Mouse (Mus musculus): Measurements from ENCODE around the gene Cggbp1. TPM values are rescaled to one million over a fixed set of nuclear protein-coding genes. Genes with fewer than 3 reads are reported as not detected.

The Cggbp1 gene
- polyA plus RNA-seq, 1 experiment = 20.5 TPM

- no peak overlapping the region for H3ac ChIP-seq (ENCODE audit: control insufficient read depth, insufficient read length)
- TF ChIP-seq TCF12 (IDR thresholded peaks at IDR 0.05; ENCODE audit: insufficient read depth, poor library complexity, severe bottlenecking) (no peak), MYOG (IDR thresholded peaks at IDR 0.05; ENCODE audit: control insufficient read depth in 1 of 3, insufficient read depth in 1 of 3, insufficient read length in 2 of 3, low read depth in 2 of 3) (no peak), E2F4 (IDR thresholded peaks at IDR 0.05; ENCODE audit: insufficient read depth) (no peak), POLR2A (IDR thresholded peaks at IDR 0.05; ENCODE audit: insufficient read length, low read depth) (no peak), CEBPB (IDR thresholded peaks at IDR 0.05; ENCODE audit: insufficient read depth, poor library complexity, severe bottlenecking) (no peak), SRF (IDR thresholded peaks at IDR 0.05; ENCODE audit: control insufficient read depth, insufficient read length, low read depth) (no peak), MAX (IDR thresholded peaks at IDR 0.05; ENCODE audit: low read depth) (no peak), USF1 (IDR thresholded peaks at IDR 0.05; ENCODE audit: low read depth) (no peak), POLR2AphosphoS2 (IDR thresholded peaks at IDR 0.05; ENCODE audit: insufficient read length, low read depth) (no peak), REST (IDR thresholded peaks at IDR 0.05; ENCODE audit: insufficient read depth, insufficient read length) (no peak), MYOD1 (IDR thresholded peaks at IDR 0.05; ENCODE audit: control insufficient read depth in 1 of 3, insufficient read length in 2 of 3, low read depth in 2 of 3) (no peak), TCF3 (IDR thresholded peaks at IDR 0.05; ENCODE audit: insufficient read length, low read depth) (no peak)
- H3K4me3 ChIP-seq = no peak overlapping the region
- H3K4me2 ChIP-seq (ENCODE audit: low read depth) = no peak overlapping the region
- no peaks in the 10 kb centered on the region for H3K79me2 ChIP-seq (ENCODE audit: control insufficient read depth, insufficient read depth)
- no peaks in the 10 kb centered on the region for H3K27me3 ChIP-seq (ENCODE audit: control insufficient read depth, insufficient read depth, insufficient read length)
- no peaks in the 10 kb centered on the region for H3K36me3 ChIP-seq (ENCODE audit: control insufficient read depth, insufficient read depth)
These were observed 26.9 kb downstream of the Cggbp1 start for GRCm38 (mm10) chr16:64878611-64879132.

- TF ChIP-seq USF1 (IDR thresholded peaks at IDR 0.05; ENCODE audit: low read depth) (no peak), REST (IDR thresholded peaks at IDR 0.05; ENCODE audit: insufficient read depth, insufficient read length) (no peak), POLR2A (IDR thresholded peaks at IDR 0.05; ENCODE audit: insufficient read length, low read depth) (no peak), TCF3 (IDR thresholded peaks at IDR 0.05; ENCODE audit: insufficient read length, low read depth) (no peak), CEBPB (IDR thresholded peaks at IDR 0.05; ENCODE audit: insufficient read depth, poor library complexity, severe bottlenecking) (no peak), MYOD1 (IDR thresholded peaks at IDR 0.05; ENCODE audit: control insufficient read depth in 1 of 3, insufficient read length in 2 of 3, low read depth in 2 of 3) (no peak), MAX (IDR thresholded peaks at IDR 0.05; ENCODE audit: low read depth) (no peak), TCF12 (IDR thresholded peaks at IDR 0.05; ENCODE audit: insufficient read depth, poor library complexity, severe bottlenecking) (no peak), MYOG (IDR thresholded peaks at IDR 0.05; ENCODE audit: control insufficient read depth in 1 of 3, insufficient read depth in 1 of 3, insufficient read length in 2 of 3, low read depth in 2 of 3) (no peak)
- no peaks in the 10 kb centered on the region for H3K27me3 ChIP-seq (ENCODE audit: control insufficient read depth, insufficient read depth, insufficient read length)
- no peak overlapping the region for H3K4me3 ChIP-seq
- no peaks in the 10 kb centered on the region for H3K79me2 ChIP-seq (ENCODE audit: control insufficient read depth, insufficient read depth)
- no peak overlapping the region for H3ac ChIP-seq (ENCODE audit: control insufficient read depth, insufficient read length)
- no peak overlapping the region for H3K4me2 ChIP-seq (ENCODE audit: low read depth)
- H3K36me3 ChIP-seq (ENCODE audit: control insufficient read depth, insufficient read depth) = no peaks in the 10 kb centered on the region
These were observed 27.9 kb downstream of the Cggbp1 start for GRCm38 (mm10) chr16:64879735-64880134.

GRCm38 (mm10) chr16:64880986-64881385, 29.2 kb downstream of the Cggbp1 start:
- Histone ChIP-seq H3K4me3 (no peak overlapping the region), H3K27me3 (ENCODE audit: control insufficient read depth, insufficient read depth, insufficient read length) (no peaks in the 10 kb centered on the region), H3K79me2 (ENCODE audit: control insufficient read depth, insufficient read depth) (no peaks in the 10 kb centered on the region), H3K36me3 (ENCODE audit: control insufficient read depth, insufficient read depth) (no peaks in the 10 kb centered on the region), H3ac (ENCODE audit: control insufficient read depth, insufficient read length) (no peak overlapping the region), H3K4me2 (ENCODE audit: low read depth) (no peak overlapping the region)
- TF ChIP-seq MYOD1 (IDR thresholded peaks at IDR 0.05; ENCODE audit: control insufficient read depth in 1 of 3, insufficient read length in 2 of 3, low read depth in 2 of 3) (no peak), POLR2AphosphoS2 (IDR thresholded peaks at IDR 0.05; ENCODE audit: insufficient read length, low read depth) (no peak)

GRCm38 (mm10) chr16:64881442-64881841, 29.6 kb downstream of the Cggbp1 start:
- Histone ChIP-seq H3K27me3 (ENCODE audit: control insufficient read depth, insufficient read depth, insufficient read length) (no peaks in the 10 kb centered on the region), H3K4me2 (ENCODE audit: low read depth) (no peak overlapping the region), H3ac (ENCODE audit: control insufficient read depth, insufficient read length) (no peak overlapping the region), H3K4me3 (no peak overlapping the region), H3K79me2 (ENCODE audit: control insufficient read depth, insufficient read depth) (no peaks in the 10 kb centered on the region), H3K36me3 (ENCODE audit: control insufficient read depth, insufficient read depth) (no peaks in the 10 kb centered on the region)
- TF ChIP-seq TCF3 (IDR thresholded peaks at IDR 0.05; ENCODE audit: insufficient read length, low read depth) (no peak), POLR2A (IDR thresholded peaks at IDR 0.05; ENCODE audit: insufficient read length, low read depth) (no peak), TCF12 (IDR thresholded peaks at IDR 0.05; ENCODE audit: insufficient read depth, poor library complexity, severe bottlenecking) (no peak), CEBPB (IDR thresholded peaks at IDR 0.05; ENCODE audit: insufficient read depth, poor library complexity, severe bottlenecking) (no peak), MYOG (IDR thresholded peaks at IDR 0.05; ENCODE audit: control insufficient read depth in 1 of 3, insufficient read depth in 1 of 3, insufficient read length in 2 of 3, low read depth in 2 of 3) (no peak), MAX (IDR thresholded peaks at IDR 0.05; ENCODE audit: low read depth) (no peak), POLR2AphosphoS2 (IDR thresholded peaks at IDR 0.05; ENCODE audit: insufficient read length, low read depth) (no peak), SRF (IDR thresholded peaks at IDR 0.05; ENCODE audit: control insufficient read depth, insufficient read length, low read depth) (no peak), REST (IDR thresholded peaks at IDR 0.05; ENCODE audit: insufficient read depth, insufficient read length) (no peak), E2F4 (IDR thresholded peaks at IDR 0.05; ENCODE audit: insufficient read depth) (no peak), MYOD1 (IDR thresholded peaks at IDR 0.05; ENCODE audit: control insufficient read depth in 1 of 3, insufficient read length in 2 of 3, low read depth in 2 of 3) (no peak), USF1 (IDR thresholded peaks at IDR 0.05; ENCODE audit: low read depth) (no peak)

- no peak for TF ChIP-seq SRF (IDR thresholded peaks at IDR 0.05; ENCODE audit: control insufficient read depth, insufficient read length, low read depth)
- no peak overlapping the region for H3K4me2 ChIP-seq (ENCODE audit: low read depth)
- H3K36me3 ChIP-seq (ENCODE audit: control insufficient read depth, insufficient read depth) = no peaks in the 10 kb centered on the region
These were observed 32.1 kb downstream of the Cggbp1 start for GRCm38 (mm10) chr16:64883896-64884295.

More at GRCm38 (mm10) chr16:64883896-64884295, 32.1 kb downstream of the Cggbp1 start:
- H3ac ChIP-seq (ENCODE audit: control insufficient read depth, insufficient read length) = no peak overlapping the region
- no peak overlapping the region for H3K4me3 ChIP-seq
- H3K27me3 ChIP-seq (ENCODE audit: control insufficient read depth, insufficient read depth, insufficient read length) = no peaks in the 10 kb centered on the region
- no peaks in the 10 kb centered on the region for H3K79me2 ChIP-seq (ENCODE audit: control insufficient read depth, insufficient read depth)

All from myocyte (in vitro differentiated cells).